28 mouse cellular contexts compared by ENCODE assay signal in genomic region chr8:108436336-108436735, GRCm38 (mm10).
DNase-seq lines count a peak whose midpoint lies in the region; ATAC-seq and TF ChIP-seq lines count a peak whose summit lies in the region.
"Had no signal": no experiment of that assay in that cellular context is flagged by ENCODE, and none has a peak within 500 bp of the region (broad histone marks: within the 10 kb centered on the region; RNA-seq: fewer than 3 reads in every experiment).

No protein-coding gene starts in this region.

- H3K4me2 ChIP-seq in hindbrain, embryonic 12.5 days (replicated peaks): no peak overlapping the region
- no peak overlapping the region for H3K4me2 ChIP-seq in hindbrain, embryonic 16.5 days (ENCODE audit: low read length)
- H3K4me2 ChIP-seq: embryonic facial prominence, embryonic 15.5 days; forebrain, embryonic 12.5 days; limb, embryonic 15.5 days; liver, embryonic 15.5 days; lung, embryonic 15.5 days had no signal

- no peak overlapping the region for H3K4me3 ChIP-seq in hindbrain, embryonic 12.5 days
- H3K4me3 ChIP-seq in hindbrain, embryonic 16.5 days (ENCODE audit: low read length): no peak overlapping the region
- H3K4me3 ChIP-seq in lung, adult 2 months (replicated peaks; ENCODE audit: extremely low read depth, low read depth, low read length): no peak overlapping the region
- H3K4me3 ChIP-seq: embryonic facial prominence, embryonic 10.5 days; embryonic facial prominence, embryonic 15.5 days; forebrain, embryonic 12.5 days; limb, embryonic 10.5 days; limb, embryonic 15.5 days; liver, embryonic 15.5 days; lung, embryonic 15.5 days; midbrain, embryonic 10.5 days had no signal

- no peak for TF ChIP-seq CTCF in lung, adult 2 months (IDR thresholded peaks at IDR 0.05; ENCODE audit: insufficient read depth, low read length)

- 0 out of 2 replicates have a peak, but pooled peaks cover 3% of the 10 kb centered on the region for H3K27me3 ChIP-seq in hindbrain, embryonic 12.5 days
- no peaks in the 10 kb centered on the region for H3K27me3 ChIP-seq in hindbrain, embryonic 16.5 days (replicated peaks; ENCODE audit: control insufficient read depth, insufficient read depth, low read length)
- H3K27me3 ChIP-seq: CH12.LX; embryonic facial prominence, embryonic 15.5 days; limb, embryonic 15.5 days; liver, embryonic 15.5 days had no signal

- peak overlapping the region; percentile 74; the same call in 1 of the 2 replicates for H3K27ac ChIP-seq in hindbrain, embryonic 12.5 days
- no peak overlapping the region for H3K27ac ChIP-seq in hindbrain, embryonic 16.5 days (ENCODE audit: low read depth, low read length)
- H3K27ac ChIP-seq: embryonic facial prominence, embryonic 10.5 days; embryonic facial prominence, embryonic 15.5 days; forebrain, embryonic 12.5 days; limb, embryonic 10.5 days; limb, embryonic 15.5 days; liver, embryonic 15.5 days; lung, embryonic 15.5 days; midbrain, embryonic 10.5 days; stomach, postnatal 0 days had no signal

- WGBS in hindbrain, embryonic 12.5 days: 55% methylated on average over 12 of the region's 12 CpGs
- 43% methylated on average over 12 of the region's 12 CpGs for WGBS in hindbrain, embryonic 16.5 days
- WGBS in lung, adult 2 months: 79% methylated on average over 12 of the region's 12 CpGs

- no peak overlapping the region for H3K9ac ChIP-seq in hindbrain, embryonic 12.5 days
- H3K9ac ChIP-seq in hindbrain, embryonic 16.5 days (ENCODE audit: low read depth, low read length): no peak overlapping the region
- H3K9ac ChIP-seq: embryonic facial prominence, embryonic 15.5 days; forebrain, embryonic 12.5 days; forebrain, postnatal 0 days; limb, embryonic 15.5 days; liver, embryonic 15.5 days; lung, embryonic 15.5 days had no signal

- peaks cover 14% of the 10 kb centered on the region for H3K4me1 ChIP-seq in hindbrain, embryonic 12.5 days
- no peaks in the 10 kb centered on the region for H3K4me1 ChIP-seq in hindbrain, embryonic 16.5 days (ENCODE audit: control insufficient read depth, insufficient read depth, low read depth, low read length)
- H3K4me1 ChIP-seq in lung, adult 2 months (ENCODE audit: control insufficient read depth, insufficient read depth, low read length): no peaks in the 10 kb centered on the region
- H3K4me1 ChIP-seq: embryonic facial prominence, embryonic 15.5 days; limb, embryonic 15.5 days; liver, embryonic 15.5 days had no signal

- no peaks in the 10 kb centered on the region for H3K36me3 ChIP-seq in hindbrain, embryonic 12.5 days
- no peaks in the 10 kb centered on the region for H3K36me3 ChIP-seq in hindbrain, embryonic 16.5 days (ENCODE audit: control insufficient read depth, insufficient read depth, low read length)
- H3K36me3 ChIP-seq: embryonic facial prominence, embryonic 10.5 days; embryonic facial prominence, embryonic 15.5 days; forebrain, embryonic 12.5 days; limb, embryonic 10.5 days; limb, embryonic 15.5 days; liver, embryonic 15.5 days; lung, embryonic 15.5 days; midbrain, embryonic 10.5 days had no signal

- DNase-seq in adrenal gland, adult (ENCODE audit: inconsistent age in 2 of 2, low spot score in 1 of 2): peak; percentile 7 to 37
- no peak for DNase-seq in adrenal gland, postnatal 10 days
- peak; percentile 50 for DNase-seq in kidney, postnatal 14 days
- DNase-seq in kidney, adult 8-10 months: no peak
- DNase-seq in MN1 (ENCODE audit: low spot score): peak; percentile 87
- DNase-seq in lung, adult 2 months: no peak
- DNase-seq: adrenal gland, postnatal 36 days; cerebellum, adult 2 months; cerebellum, postnatal 14 days; forebrain, postnatal 0 days; gastrocnemius, postnatal 10 days; layer of hippocampus, adult 9-11 months; spleen, adult 18-20 months; thymus, adult 18-20 months; thymus, postnatal 25 days had no signal

- no peak for ATAC-seq in hindbrain, embryonic 12.5 days (ENCODE audit: low FRiP score)
- ATAC-seq in hindbrain, embryonic 16.5 days: no peak
- ATAC-seq: forebrain, postnatal 0 days; intestine, embryonic 16.5 days had no signal

- no peaks in the 10 kb centered on the region for H3K9me3 ChIP-seq in hindbrain, embryonic 12.5 days (replicated peaks)
- H3K9me3 ChIP-seq in hindbrain, embryonic 16.5 days (ENCODE audit: control insufficient read depth, low read length): no peaks in the 10 kb centered on the region
- H3K9me3 ChIP-seq: embryonic facial prominence, embryonic 10.5 days; embryonic facial prominence, embryonic 15.5 days; forebrain, embryonic 12.5 days; limb, embryonic 10.5 days; limb, embryonic 15.5 days; liver, embryonic 15.5 days; lung, embryonic 15.5 days; midbrain, embryonic 10.5 days had no signal

- no peak for TF ChIP-seq POLR2A in lung, adult 2 months (IDR thresholded peaks at IDR 0.05; ENCODE audit: borderline replicate concordance, extremely low read depth, low read depth, low read length)

Comparison
In these comparisons a context has a peak if more than half of its experiments do, and no peak if none do; other contexts are left out.
1. DNase-seq: peak in adrenal gland, adult (2 of 2), kidney, postnatal 14 days (single experiment) and MN1 (single experiment); none in adrenal gland, postnatal 10 days (single experiment), kidney, adult 8-10 months (0 of 2) and lung, adult 2 months (single experiment).